Mouse (Mus musculus): ENCODE results near the gene Esr2. TPM values are rescaled to one million over a fixed set of nuclear protein-coding genes. Genes with fewer than 3 reads are reported as not detected.
"Not testable (repeated sequence)": the region's sequence is repeated elsewhere in the genome, so short reads cannot be mapped to it uniquely, and the experiment has no call there.

Esr2 gene
- polyA plus RNA-seq, 1 experiment from 2014 or later = 0.08 TPM

GRCm38 (mm10) chr12:76136701-76137100, 40.4 kb downstream of the Esr2 start:
- H3K36me3 ChIP-seq = no peaks in the 10 kb centered on the region
- H3K4me3 ChIP-seq (replicated peaks) = no peak overlapping the region
- 21% methylated on average over 6 of the region's 6 CpGs for WGBS
- H3K9me3 ChIP-seq (replicated peaks) = no peaks in the 10 kb centered on the region
- no peak overlapping the region for H3K4me2 ChIP-seq (replicated peaks)
- H3K9ac ChIP-seq = no peak overlapping the region
- ATAC-seq (ENCODE audit: insufficient number of reproducible peaks, low FRiP score, low TSS enrichment, low read depth) = no peak
- H3K4me1 ChIP-seq = 0 out of 2 replicates have a peak, but pooled peaks cover 3% of the 10 kb centered on the region
- H3K27ac ChIP-seq (replicated peaks) = no peak overlapping the region
- no peaks in the 10 kb centered on the region for H3K27me3 ChIP-seq

DNA sequence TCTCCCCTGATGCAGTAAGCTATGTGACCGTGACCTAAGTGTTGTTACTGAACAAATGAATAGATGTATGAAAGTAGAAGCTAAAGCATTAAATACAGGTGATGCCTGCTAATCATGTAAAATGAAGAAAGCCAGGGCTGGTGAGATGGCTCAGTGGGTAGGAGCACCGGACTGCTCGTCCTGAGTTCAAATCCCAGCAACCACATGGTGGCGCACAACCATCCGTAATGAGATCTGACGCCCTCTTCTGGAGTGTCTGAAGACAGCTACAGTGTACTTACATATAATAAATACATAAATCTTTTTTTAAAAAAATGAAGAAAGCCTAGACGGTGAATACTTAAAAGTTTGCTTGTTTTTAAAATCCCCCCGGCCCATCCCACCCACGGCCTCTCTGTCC, 44.0 kb downstream of the Esr2 start:
- not testable (repeated sequence) for H3K27ac ChIP-seq (replicated peaks); H3K36me3 ChIP-seq; H3K9ac ChIP-seq; H3K4me2 ChIP-seq (replicated peaks); H3K4me1 ChIP-seq; H3K9me3 ChIP-seq (replicated peaks); ATAC-seq (ENCODE audit: insufficient number of reproducible peaks, low FRiP score, low TSS enrichment, low read depth); H3K4me3 ChIP-seq (replicated peaks); H3K27me3 ChIP-seq
- 84% methylated on average over 9 of the region's 9 CpGs for WGBS

GRCm38 (mm10) chr12:76132591-76132990, 44.5 kb downstream of the Esr2 start:
- 75% methylated on average over 4 of the region's 4 CpGs for WGBS
- no peak overlapping the region for H3K4me2 ChIP-seq (replicated peaks)
- H3K27ac ChIP-seq (replicated peaks) = no peak overlapping the region
- no peaks in the 10 kb centered on the region for H3K9me3 ChIP-seq (replicated peaks)
- no peak for ATAC-seq (ENCODE audit: insufficient number of reproducible peaks, low FRiP score, low TSS enrichment, low read depth)
- no peaks in the 10 kb centered on the region for H3K27me3 ChIP-seq
- H3K4me3 ChIP-seq (replicated peaks) = no peak overlapping the region
- H3K4me1 ChIP-seq = 0 out of 2 replicates have a peak, but pooled peaks cover 3% of the 10 kb centered on the region
- H3K36me3 ChIP-seq = no peaks in the 10 kb centered on the region
- no peak overlapping the region for H3K9ac ChIP-seq

- 87% methylated on average over 6 of the region's 6 CpGs for WGBS
- Histone ChIP-seq H3K4me3 (replicated peaks) (no peak overlapping the region), H3K36me3 (no peaks in the 10 kb centered on the region), H3K9ac (no peak overlapping the region), H3K27me3 (no peaks in the 10 kb centered on the region), H3K4me2 (replicated peaks) (no peak overlapping the region), H3K9me3 (replicated peaks) (no peaks in the 10 kb centered on the region), H3K4me1 (no peaks in the 10 kb centered on the region), H3K27ac (replicated peaks) (no peak overlapping the region)
- ATAC-seq (ENCODE audit: insufficient number of reproducible peaks, low FRiP score, low TSS enrichment, low read depth) = no peak
These were observed 46.2 kb downstream of the Esr2 start for GRCm38 (mm10) chr12:76130891-76131290.

GRCm38 (mm10) chr12:76130281-76130680, 46.8 kb downstream of the Esr2 start:
- 22% methylated on average over 4 of the region's 4 CpGs for WGBS
- H3K4me1 ChIP-seq = no peaks in the 10 kb centered on the region
- no peak overlapping the region for H3K9ac ChIP-seq
- no peak overlapping the region for H3K4me3 ChIP-seq (replicated peaks)
- H3K27me3 ChIP-seq = no peaks in the 10 kb centered on the region
- no peak for ATAC-seq (ENCODE audit: insufficient number of reproducible peaks, low FRiP score, low TSS enrichment, low read depth)
- no peaks in the 10 kb centered on the region for H3K9me3 ChIP-seq (replicated peaks)
- no peak overlapping the region for H3K27ac ChIP-seq (replicated peaks)
- H3K4me2 ChIP-seq (replicated peaks) = no peak overlapping the region
- no peaks in the 10 kb centered on the region for H3K36me3 ChIP-seq

- Histone ChIP-seq H3K27ac (replicated peaks) (no peak overlapping the region), H3K9me3 (replicated peaks) (no peaks in the 10 kb centered on the region), H3K9ac (no peak overlapping the region), H3K36me3 (no peaks in the 10 kb centered on the region), H3K4me3 (replicated peaks) (no peak overlapping the region), H3K4me2 (replicated peaks) (no peak overlapping the region), H3K4me1 (no peaks in the 10 kb centered on the region), H3K27me3 (no peaks in the 10 kb centered on the region)
- ATAC-seq (ENCODE audit: insufficient number of reproducible peaks, low FRiP score, low TSS enrichment, low read depth) = no peak
- 74% methylated on average over 10 of the region's 10 CpGs for WGBS
These were observed 48.2 kb downstream of the Esr2 start for GRCm38 (mm10) chr12:76128831-76129230.

DNA sequence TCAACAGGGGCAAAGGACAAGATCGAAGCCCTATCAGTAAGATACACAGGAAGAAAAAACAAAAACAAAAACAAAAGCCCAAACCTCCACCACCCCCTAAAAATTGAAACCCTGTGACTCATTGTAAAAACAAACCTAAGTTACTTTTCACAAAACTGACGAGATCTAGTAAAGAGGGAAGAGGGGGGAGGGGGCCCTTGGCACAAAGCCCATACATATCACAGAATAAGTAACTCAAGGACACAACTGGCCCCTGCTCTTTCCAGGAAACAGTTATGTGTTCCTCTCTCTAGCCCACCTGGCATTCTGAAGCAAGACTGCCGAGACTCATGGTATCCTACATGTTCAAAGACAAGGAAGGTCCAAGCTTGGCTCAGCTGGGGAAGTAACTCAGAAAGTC, 48.8 kb downstream of the Esr2 start:
- Histone ChIP-seq H3K36me3 (no peaks in the 10 kb centered on the region), H3K9me3 (replicated peaks) (no peaks in the 10 kb centered on the region), H3K4me2 (replicated peaks) (no peak overlapping the region), H3K4me3 (replicated peaks) (no peak overlapping the region), H3K9ac (no peak overlapping the region), H3K4me1 (no peaks in the 10 kb centered on the region), H3K27ac (replicated peaks) (no peak overlapping the region), H3K27me3 (no peaks in the 10 kb centered on the region)
- WGBS = 57% methylated on average over 3 of the region's 3 CpGs
- no peak for ATAC-seq (ENCODE audit: insufficient number of reproducible peaks, low FRiP score, low TSS enrichment, low read depth)

GRCm38 (mm10) chr12:76123223-76123622, 53.8 kb downstream of the Esr2 start:
- no peaks in the 10 kb centered on the region for H3K4me1 ChIP-seq
- no peak overlapping the region for H3K27ac ChIP-seq (replicated peaks)
- no peak overlapping the region for H3K4me2 ChIP-seq (replicated peaks)
- no peak for ATAC-seq (ENCODE audit: insufficient number of reproducible peaks, low FRiP score, low TSS enrichment, low read depth)
- no peak overlapping the region for H3K9ac ChIP-seq
- no peaks in the 10 kb centered on the region for H3K9me3 ChIP-seq (replicated peaks)
- 83% methylated on average over 6 of the region's 6 CpGs for WGBS
- H3K36me3 ChIP-seq = no peaks in the 10 kb centered on the region
- H3K4me3 ChIP-seq (replicated peaks) = no peak overlapping the region
- H3K27me3 ChIP-seq = no peaks in the 10 kb centered on the region

DNA sequence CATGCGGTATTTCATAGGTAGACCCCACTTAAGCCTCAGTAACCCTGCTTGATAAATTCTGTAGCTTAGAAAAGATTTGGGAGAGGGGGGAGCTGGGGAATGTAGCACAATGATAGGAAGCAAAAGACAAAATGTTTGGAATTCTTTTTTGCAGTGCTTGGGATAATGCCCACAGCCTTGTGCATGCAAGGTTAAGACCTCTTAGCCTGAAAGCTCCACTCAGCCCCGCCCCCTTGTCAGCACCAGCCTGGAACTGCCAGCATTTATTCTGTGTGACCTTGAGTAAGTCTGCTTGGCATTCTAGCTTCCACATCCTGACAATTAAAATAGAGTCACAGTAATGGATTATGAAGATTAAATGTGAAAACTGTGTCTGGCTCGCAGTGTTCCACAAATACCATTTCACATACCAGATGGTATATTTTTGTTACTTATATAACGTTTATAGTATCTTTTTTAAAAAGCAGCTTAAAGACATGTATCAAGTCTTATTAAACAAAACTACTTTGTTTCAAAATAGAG, 59.4 kb downstream of the Esr2 start:
- no peaks in the 10 kb centered on the region for H3K9me3 ChIP-seq (replicated peaks)
- no peak overlapping the region for H3K4me2 ChIP-seq (replicated peaks)
- no peak overlapping the region for H3K27ac ChIP-seq (replicated peaks)
- H3K9ac ChIP-seq = no peak overlapping the region
- H3K4me1 ChIP-seq = no peaks in the 10 kb centered on the region
- no peak overlapping the region for H3K4me3 ChIP-seq (replicated peaks)
- ATAC-seq (ENCODE audit: insufficient number of reproducible peaks, low FRiP score, low TSS enrichment, low read depth) = no peak
- WGBS = 53% methylated on average over 4 of the region's 4 CpGs
- no peaks in the 10 kb centered on the region for H3K27me3 ChIP-seq
- no peaks in the 10 kb centered on the region for H3K36me3 ChIP-seq

- 60% methylated on average over 4 of the region's 4 CpGs for WGBS
These were observed 60.5 kb downstream of the Esr2 start for GRCm38 (mm10) chr12:76116577-76116976.

DNA sequence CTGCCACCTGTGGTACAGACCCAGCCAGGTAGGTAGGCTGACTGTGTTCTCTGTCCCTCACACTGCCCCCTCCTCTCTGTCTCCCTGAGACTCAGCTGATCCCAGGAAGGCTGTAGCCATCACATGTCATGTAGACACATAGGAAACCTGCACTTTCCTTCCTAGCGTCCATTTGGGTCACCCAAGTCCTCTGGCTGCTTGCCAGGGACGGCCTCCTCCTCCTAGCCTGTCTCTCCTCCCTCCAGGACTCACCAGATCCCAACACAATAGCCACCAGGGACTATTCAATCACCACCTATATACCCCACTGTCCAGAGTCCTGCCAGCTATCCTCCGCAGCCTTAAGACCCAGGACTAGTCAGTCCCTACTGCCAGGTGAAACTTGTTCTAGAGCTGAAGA, 66.0 kb downstream of the Esr2 start:
- 84% methylated on average over 3 of the region's 3 CpGs for WGBS
- no peaks in the 10 kb centered on the region for H3K27me3 ChIP-seq
- no peaks in the 10 kb centered on the region for H3K4me1 ChIP-seq
- peaks cover 42% of the 10 kb centered on the region for H3K36me3 ChIP-seq
- no peak for ATAC-seq (ENCODE audit: insufficient number of reproducible peaks, low FRiP score, low TSS enrichment, low read depth)
- H3K4me2 ChIP-seq (replicated peaks) = no peak overlapping the region
- H3K9me3 ChIP-seq (replicated peaks) = no peaks in the 10 kb centered on the region
- H3K27ac ChIP-seq (replicated peaks) = no peak overlapping the region
- no peak overlapping the region for H3K9ac ChIP-seq
- no peak overlapping the region for H3K4me3 ChIP-seq (replicated peaks)

More at GRCm38 (mm10) chr12:76116577-76116976, 60.5 kb downstream of the Esr2 start:
- H3K27ac ChIP-seq (replicated peaks) = no peak overlapping the region
- H3K4me3 ChIP-seq (replicated peaks) = no peak overlapping the region
- H3K9ac ChIP-seq = no peak overlapping the region
- ATAC-seq (ENCODE audit: insufficient number of reproducible peaks, low FRiP score, low TSS enrichment, low read depth) = no peak
- H3K36me3 ChIP-seq = no peaks in the 10 kb centered on the region
- H3K9me3 ChIP-seq (replicated peaks) = no peaks in the 10 kb centered on the region
- no peaks in the 10 kb centered on the region for H3K4me1 ChIP-seq
- H3K27me3 ChIP-seq = no peaks in the 10 kb centered on the region
- no peak overlapping the region for H3K4me2 ChIP-seq (replicated peaks)

- no peaks in the 10 kb centered on the region for H3K27me3 ChIP-seq
- H3K4me2 ChIP-seq (replicated peaks) = no peak overlapping the region
- no peak overlapping the region for H3K27ac ChIP-seq (replicated peaks)
- H3K9me3 ChIP-seq (replicated peaks) = no peaks in the 10 kb centered on the region
- 93% methylated on average over 15 of the region's 15 CpGs for WGBS
- no peaks in the 10 kb centered on the region for H3K4me1 ChIP-seq
- H3K36me3 ChIP-seq = peaks cover 52% of the 10 kb centered on the region
- ATAC-seq (ENCODE audit: insufficient number of reproducible peaks, low FRiP score, low TSS enrichment, low read depth) = no peak
- no peak overlapping the region for H3K9ac ChIP-seq
- H3K4me3 ChIP-seq (replicated peaks) = no peak overlapping the region
These were observed 67.2 kb downstream of the Esr2 start for GRCm38 (mm10) chr12:76109646-76110405.
